Mouse (Mus musculus): ENCODE data around the gene Notch1.

DNA sequence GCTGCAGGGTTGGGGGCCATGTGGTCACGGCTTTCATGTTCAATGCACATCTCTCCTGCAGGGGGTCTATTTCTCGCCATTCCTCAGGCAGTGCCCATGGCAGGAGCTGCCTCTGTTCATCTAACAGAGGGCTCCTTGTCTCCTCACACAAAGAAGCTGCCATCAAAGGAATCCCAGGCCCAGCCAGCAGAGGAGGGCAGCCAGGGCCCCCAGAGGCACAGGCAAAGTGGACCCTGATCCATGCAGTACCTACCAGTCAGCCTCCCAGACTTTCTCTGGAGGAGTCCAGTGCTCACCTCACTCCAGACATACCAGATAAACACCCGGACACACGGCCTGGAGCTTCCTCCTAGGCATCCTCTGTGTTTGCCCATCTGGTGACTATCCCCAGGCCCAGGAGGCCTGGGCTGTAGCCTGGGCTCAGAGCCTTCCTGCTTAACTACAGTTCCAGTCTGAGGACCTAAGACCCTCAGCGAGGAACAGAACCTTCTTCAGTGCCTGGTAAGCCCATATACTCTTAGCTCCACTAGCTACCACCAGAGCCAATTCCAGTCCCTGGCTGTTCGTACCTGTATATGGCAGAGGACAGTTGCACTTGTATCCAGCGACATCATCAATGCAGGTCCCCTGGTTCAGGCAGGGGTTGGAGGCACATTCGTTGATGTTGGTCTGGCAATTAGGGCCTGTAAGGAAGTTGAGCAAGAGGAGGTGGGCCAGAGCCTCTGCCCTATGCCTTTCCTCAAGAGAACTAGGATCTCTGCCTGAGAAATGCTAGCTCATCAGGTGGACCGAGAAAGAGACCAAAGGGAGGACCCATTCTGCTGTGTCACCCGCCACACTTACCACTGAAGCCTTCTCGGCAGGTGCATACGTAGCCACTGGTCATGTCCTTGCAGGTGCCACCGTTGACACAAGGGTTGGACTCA, 40.7 kb downstream of the Notch1 start:
- TF ChIP-seq EP300 (IDR thresholded peaks at IDR 0.05) (no peak), CTCF (IDR thresholded peaks at IDR 0.05) (0 out of 2 replicates have a peak, but pooled peaks have one; percentile 12)

Measured in lung, postnatal 0 days (tissue).